Mouse (Mus musculus) E14TG2a.4 (cell line): ENCODE data around the gene Pxn.

ENCODE experiments used
- CTCF ChIP-seq: conservative IDR thresholded peaks from 2 replicates; pipeline ENCODE4 v1.5.1; 2014; ENCODE audit warnings: low read length
- POU5F1 ChIP-seq: IDR thresholded peaks from 2 replicates; pipeline ENCODE4 v1.6.1; 2014; ENCODE audit warnings: low read length, borderline replicate concordance

GRCm38 (mm10) chr5:115509790-115510689 is 3.6 kb downstream of the Pxn start:
- TF ChIP-seq CTCF (no peak), POU5F1 (no peak)
